Mouse (Mus musculus) lung, embryonic 15.5 days (tissue): Measurements from ENCODE around the gene Vstm5. TPM values are rescaled to one million over a fixed set of nuclear protein-coding genes. Genes with fewer than 3 reads are reported as not detected.
"Not testable (repeated sequence)": the region's sequence is repeated elsewhere in the genome, so short reads cannot be mapped to it uniquely, and the experiment has no call there.

Source experiments
- ATAC-seq: fragments of 200-750 bp; cut with Nextera tagmentation; 2 replicates; pipeline ENCODE4 v1.8.0; 2017; ENCODE audit warnings: moderate number of reproducible peaks, borderline replicate concordance; ENCODE audit not compliant: low FRiP score, low TSS enrichment; ENCODE audit errors: extremely low read depth
- H3K27ac ChIP-seq: fragments of 300-500 bp; sonication (generic); 2 replicates; pipeline ENCODE4 v1.5.1; 2015; ENCODE audit warnings: moderate library complexity, mild to moderate bottlenecking, inconsistent platforms
- H3K27me3 ChIP-seq: fragments of 300-500 bp; sonication (generic); 2 replicates; pipeline ENCODE4 v1.6.1; 2015; ENCODE audit warnings: inconsistent platforms
- H3K36me3 ChIP-seq: fragments of 300-500 bp; sonication (generic); 2 replicates; pipeline ENCODE4 v1.6.1; 2015; ENCODE audit warnings: inconsistent platforms
- H3K4me1 ChIP-seq: fragments of 300-500 bp; sonication (generic); 2 replicates; pipeline ENCODE4 v1.6.1; 2015; ENCODE audit warnings: inconsistent platforms
- H3K4me2 ChIP-seq: fragments of 300-500 bp; sonication (generic); 2 replicates; pipeline ENCODE4 v1.6.1; 2015; ENCODE audit warnings: inconsistent platforms, mild to moderate bottlenecking, moderate library complexity
- H3K4me3 ChIP-seq: fragments of 300-500 bp; sonication (generic); 2 replicates; pipeline ENCODE4 v1.5.1; 2015; ENCODE audit warnings: mild to moderate bottlenecking, inconsistent platforms
- H3K9ac ChIP-seq: fragments of 300-500 bp; sonication (generic); 2 replicates; pipeline ENCODE4 v1.6.1; 2015; ENCODE audit warnings: inconsistent platforms
- H3K9me3 ChIP-seq: fragments of 300-500 bp; sonication (generic); 2 replicates; pipeline ENCODE4 v1.6.1; 2016; ENCODE audit warnings: inconsistent platforms
- WGBS: fragments of 180-500 bp; shearing (Covaris S2); methylation state at CpG from one replicate; pipeline ENCODE4 v1.1.7; 2015; 5-methylcytosine and 5-hydroxymethylcytosine counted together
- polyA plus RNA-seq: library from polyadenylated mRNA; unstranded; fragments of >200 nt; fragmentation: Nextera tagmentation; extraction: Ambion mirVana; gene quantifications from 2 replicates; pipeline ENCODE4 v1.2.1, GENCODE M21; 2015

Vstm5 gene
- 0.82 and 1.3 TPM in 2 replicates for polyA plus RNA-seq

GRCm38 (mm10) chr9:15239042-15239925 lies at the start of gene Vstm5:
Vstm5 (plus strand) TSS chr9:15239045.
- H3K4me3 ChIP-seq: peak within 1 kb of the TSS; percentile 43
- H3K27ac ChIP-seq: peak within 1 kb of the TSS; percentile 48
- H3K9me3 ChIP-seq: no peaks in the 10 kb centered on the region
- H3K27me3 ChIP-seq: no peaks in the 10 kb centered on the region
- peak; percentile 58 for ATAC-seq
- H3K9ac ChIP-seq: peak within 1 kb of the TSS; percentile 45
- WGBS: 4% methylated on average over 35 of the region's 35 CpGs
- peak within 1 kb of the TSS; percentile 90 for H3K4me2 ChIP-seq
- no peaks in the 10 kb centered on the region for H3K36me3 ChIP-seq
- H3K4me1 ChIP-seq: peaks cover 25% of the 10 kb centered on the region

- not testable (repeated sequence) for H3K4me1 ChIP-seq, H3K4me3 ChIP-seq, H3K9me3 ChIP-seq, H3K36me3 ChIP-seq, H3K27me3 ChIP-seq, H3K9ac ChIP-seq, H3K27ac ChIP-seq, H3K4me2 ChIP-seq, ATAC-seq
- WGBS: 44% methylated on average over 10 of the region's 10 CpGs
Measured at GRCm38 (mm10) chr9:15194806-15195205, 44.0 kb upstream of the Vstm5 start.

GRCm38 (mm10) chr9:15206631-15207030 lies 32.2 kb upstream of the Vstm5 start:
- Histone ChIP-seq H3K9ac (no peak overlapping the region), H3K27me3 (no peaks in the 10 kb centered on the region), H3K4me2 (no peak overlapping the region), H3K27ac (no peak overlapping the region), H3K4me1 (no peaks in the 10 kb centered on the region), H3K9me3 (no peaks in the 10 kb centered on the region), H3K4me3 (no peak overlapping the region), H3K36me3 (no peaks in the 10 kb centered on the region)
- 88% methylated on average over 4 of the region's 4 CpGs for WGBS
- ATAC-seq: no peak

- WGBS: 53% methylated on average over 2 of the region's 2 CpGs
Measured at GRCm38 (mm10) chr9:15209320-15209719, 29.5 kb upstream of the Vstm5 start.

GRCm38 (mm10) chr9:15211876-15212275 lies 27.0 kb upstream of the Vstm5 start:
- H3K4me3 ChIP-seq: no peak overlapping the region
- H3K4me2 ChIP-seq: no peak overlapping the region
- no peaks in the 10 kb centered on the region for H3K4me1 ChIP-seq
- H3K27ac ChIP-seq: no peak overlapping the region
- no peaks in the 10 kb centered on the region for H3K9me3 ChIP-seq
- 61% methylated on average over 3 of the region's 3 CpGs for WGBS
- H3K36me3 ChIP-seq: no peaks in the 10 kb centered on the region
- H3K9ac ChIP-seq: no peak overlapping the region
- no peaks in the 10 kb centered on the region for H3K27me3 ChIP-seq
- ATAC-seq: no peak

More at GRCm38 (mm10) chr9:15209320-15209719, 29.5 kb upstream of the Vstm5 start:
- H3K4me2 ChIP-seq: no peak overlapping the region
- H3K4me3 ChIP-seq: no peak overlapping the region
- no peaks in the 10 kb centered on the region for H3K9me3 ChIP-seq
- no peaks in the 10 kb centered on the region for H3K27me3 ChIP-seq
- no peaks in the 10 kb centered on the region for H3K36me3 ChIP-seq
- H3K4me1 ChIP-seq: no peaks in the 10 kb centered on the region
- H3K27ac ChIP-seq: no peak overlapping the region
- no peak for ATAC-seq
- H3K9ac ChIP-seq: no peak overlapping the region

GRCm38 (mm10) chr9:15213695-15214094 lies 25.1 kb upstream of the Vstm5 start:
- WGBS: 68% methylated on average over 1 of the region's 1 CpGs

GRCm38 (mm10) chr9:15224912-15225311 lies 13.9 kb upstream of the Vstm5 start:
- no peaks in the 10 kb centered on the region for H3K27me3 ChIP-seq
- H3K27ac ChIP-seq: no peak overlapping the region
- H3K9me3 ChIP-seq: no peaks in the 10 kb centered on the region
- no peak overlapping the region for H3K4me3 ChIP-seq
- no peak for ATAC-seq
- no peak overlapping the region for H3K4me2 ChIP-seq
- H3K4me1 ChIP-seq: no peaks in the 10 kb centered on the region
- H3K9ac ChIP-seq: no peak overlapping the region
- 23% methylated on average over 2 of the region's 2 CpGs for WGBS
- no peaks in the 10 kb centered on the region for H3K36me3 ChIP-seq

More at GRCm38 (mm10) chr9:15213695-15214094, 25.1 kb upstream of the Vstm5 start:
- Histone ChIP-seq H3K27ac (no peak overlapping the region), H3K4me1 (no peaks in the 10 kb centered on the region), H3K4me2 (no peak overlapping the region), H3K27me3 (no peaks in the 10 kb centered on the region), H3K9me3 (no peaks in the 10 kb centered on the region), H3K9ac (no peak overlapping the region), H3K4me3 (no peak overlapping the region), H3K36me3 (no peaks in the 10 kb centered on the region)
- ATAC-seq: no peak

GRCm38 (mm10) chr9:15232445-15232844 lies 6.4 kb upstream of the Vstm5 start:
- H3K4me3 ChIP-seq: no peak overlapping the region
- H3K27ac ChIP-seq: no peak overlapping the region
- no peak overlapping the region for H3K4me2 ChIP-seq
- no peak overlapping the region for H3K9ac ChIP-seq
- no peaks in the 10 kb centered on the region for H3K9me3 ChIP-seq
- 0 out of 2 replicates have a peak, but pooled peaks cover 2% of the 10 kb centered on the region for H3K4me1 ChIP-seq
- 89% methylated on average over 3 of the region's 3 CpGs for WGBS
- no peaks in the 10 kb centered on the region for H3K27me3 ChIP-seq
- H3K36me3 ChIP-seq: no peaks in the 10 kb centered on the region
- no peak for ATAC-seq

- 80% methylated on average over 1 of the region's 1 CpGs for WGBS
Measured at GRCm38 (mm10) chr9:15233604-15234003, 5.2 kb upstream of the Vstm5 start.

GRCm38 (mm10) chr9:15235986-15236385 lies 2.9 kb upstream of the Vstm5 start:
- Histone ChIP-seq H3K4me1 (peaks cover 22% of the 10 kb centered on the region), H3K4me2 (no peak overlapping the region), H3K27me3 (no peaks in the 10 kb centered on the region), H3K4me3 (no peak overlapping the region), H3K9ac (no peak overlapping the region), H3K36me3 (no peaks in the 10 kb centered on the region), H3K27ac (no peak overlapping the region), H3K9me3 (no peaks in the 10 kb centered on the region)
- WGBS: 86% methylated on average over 3 of the region's 3 CpGs
- ATAC-seq: no peak

More at GRCm38 (mm10) chr9:15233604-15234003, 5.2 kb upstream of the Vstm5 start:
- no peak for ATAC-seq
- Histone ChIP-seq H3K4me2 (no peak overlapping the region), H3K4me1 (peaks cover 12% of the 10 kb centered on the region), H3K9me3 (no peaks in the 10 kb centered on the region), H3K36me3 (no peaks in the 10 kb centered on the region), H3K9ac (no peak overlapping the region), H3K4me3 (no peak overlapping the region), H3K27me3 (no peaks in the 10 kb centered on the region), H3K27ac (no peak overlapping the region)

GRCm38 (mm10) chr9:15237516-15238296 lies 1.1 kb upstream of the Vstm5 start:
- WGBS: 40% methylated on average over 14 of the region's 14 CpGs
- Histone ChIP-seq H3K4me3 (no peak overlapping the region), H3K4me2 (peak overlapping the region; percentile 90), H3K36me3 (no peaks in the 10 kb centered on the region), H3K27ac (peak overlapping the region; percentile 48), H3K27me3 (no peaks in the 10 kb centered on the region), H3K9me3 (no peaks in the 10 kb centered on the region), H3K9ac (no peak overlapping the region), H3K4me1 (peaks cover 25% of the 10 kb centered on the region)
- no peak for ATAC-seq
